Mouse (Mus musculus): ENCODE measurements around the gene Lair1.
"Not testable (repeated sequence)": the region's sequence is repeated elsewhere in the genome, so short reads cannot be mapped to it uniquely, and the experiment has no call there.

Lair1 gene

GRCm38 (mm10) chr7:4063013-4063412, at the start of gene Lair1:
Gene Lair1 (minus strand): TSS chr7:4063204.
- no peak for DNase-seq

GRCm38 (mm10) chr7:4111766-4112165, 48.8 kb upstream of the Lair1 start:
- DNase-seq: no peak

- peak; percentile 44 for DNase-seq
Observed at GRCm38 (mm10) chr7:4103411-4103810, 40.4 kb upstream of the Lair1 start.

DNA sequence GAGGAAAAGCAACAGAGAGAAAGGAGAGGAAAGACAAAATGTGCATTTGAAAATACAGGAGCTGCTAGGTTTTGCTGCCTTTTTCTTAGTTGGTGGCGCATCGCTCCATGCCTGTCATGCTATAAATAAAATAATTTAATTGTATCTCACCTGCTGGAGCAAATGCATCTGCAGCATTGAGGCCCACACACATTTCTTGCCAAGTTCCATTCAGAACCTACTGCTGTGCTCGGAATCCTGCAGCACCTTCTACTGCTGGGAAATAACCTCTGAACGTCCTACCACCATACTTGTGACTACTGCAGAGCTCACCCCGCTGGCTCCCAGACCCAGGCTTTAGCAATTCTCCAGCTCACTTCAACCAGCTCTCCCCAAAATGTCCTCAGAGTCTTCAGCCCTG, 38.1 kb upstream of the Lair1 start:
- DNase-seq: no peak

- DNase-seq: no peak
Observed at GRCm38 (mm10) chr7:4098832-4099231, 35.8 kb upstream of the Lair1 start.

- no peak for DNase-seq
Observed at GRCm38 (mm10) chr7:4098301-4098700, 35.3 kb upstream of the Lair1 start.

- peak; percentile 30 for DNase-seq
Observed at GRCm38 (mm10) chr7:4091170-4091569, 28.2 kb upstream of the Lair1 start.

GRCm38 (mm10) chr7:4088679-4089078, 25.7 kb upstream of the Lair1 start:
- no peak for DNase-seq

- DNase-seq: no peak
Observed at GRCm38 (mm10) chr7:4087896-4088480, 25.0 kb upstream of the Lair1 start.

DNA sequence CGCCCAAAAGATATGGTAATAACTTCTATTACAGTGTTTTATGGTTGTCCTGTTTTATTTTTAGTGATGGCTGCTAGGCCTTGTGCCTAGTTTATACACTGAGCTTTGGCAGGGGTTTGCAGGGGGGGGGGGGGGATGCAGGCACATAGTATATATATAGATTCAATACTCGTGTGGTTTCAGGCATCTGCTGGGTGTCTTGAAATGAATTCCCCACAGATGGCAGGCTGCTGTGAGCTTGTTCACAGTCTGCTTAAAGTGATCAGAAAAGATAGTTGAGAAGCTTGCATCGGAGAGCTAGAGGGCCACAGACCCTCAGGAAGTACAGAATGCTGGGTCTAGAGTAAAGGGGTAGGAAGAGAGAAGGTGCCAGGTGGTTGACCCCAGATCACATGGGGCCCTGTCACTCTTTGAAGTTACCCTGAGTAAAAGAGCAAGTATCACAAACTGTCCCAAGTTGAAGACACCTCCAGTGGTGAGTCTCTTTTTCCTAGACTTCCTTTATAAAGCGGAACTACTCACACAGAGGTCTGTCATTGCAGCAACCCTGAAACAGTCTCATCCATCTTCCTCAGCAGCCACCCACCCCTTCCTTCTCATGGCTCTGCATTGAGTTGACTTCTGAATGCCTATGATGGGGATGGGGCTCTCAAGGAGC, 24.4 kb upstream of the Lair1 start:
- DNase-seq: no peak

DNA sequence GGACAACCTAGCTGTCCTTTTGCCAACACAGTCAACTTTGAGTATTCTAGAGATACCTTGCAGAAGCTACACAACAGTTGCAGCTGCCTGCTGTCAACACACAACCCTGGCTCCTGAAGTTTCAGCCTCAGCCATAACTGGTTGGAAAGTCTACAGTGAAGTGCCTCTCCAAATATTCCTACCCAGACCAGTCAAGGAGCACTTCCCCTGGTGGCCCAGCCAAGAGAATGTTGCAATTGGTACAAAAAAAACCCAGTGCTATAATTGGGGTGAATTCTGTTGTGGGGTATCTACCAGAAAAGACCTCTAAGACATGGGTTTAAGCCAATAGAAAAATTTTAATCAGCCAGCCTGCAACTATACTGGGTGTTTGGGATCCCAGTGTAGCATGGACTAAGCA, 22.6 kb upstream of the Lair1 start:
- no peak for DNase-seq

- no peak for DNase-seq
Observed at GRCm38 (mm10) chr7:4084161-4084560, 21.2 kb upstream of the Lair1 start.

DNA sequence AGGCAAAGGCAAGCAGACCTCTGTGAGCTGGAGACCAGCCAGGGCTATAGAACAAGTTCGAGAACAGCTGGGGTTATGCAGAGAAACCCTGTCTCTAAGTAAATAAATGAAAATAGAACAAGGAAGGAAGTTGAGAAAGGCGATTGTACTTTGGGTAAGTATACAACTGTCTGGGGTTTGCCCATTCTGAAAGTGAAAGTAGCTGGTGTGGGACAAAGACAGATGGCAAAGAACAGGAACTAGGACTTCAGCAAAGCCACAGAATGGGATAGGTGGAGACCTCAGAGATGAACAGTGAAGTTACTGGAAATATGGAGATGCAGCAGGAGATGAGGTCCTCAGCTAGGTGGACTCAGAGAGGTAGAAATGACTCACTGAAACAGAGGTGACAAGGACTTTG, 19.8 kb upstream of the Lair1 start:
- no peak for DNase-seq

- no peak for DNase-seq
Observed at GRCm38 (mm10) chr7:4081706-4082105, 18.7 kb upstream of the Lair1 start.

GRCm38 (mm10) chr7:4080552-4080951, 17.5 kb upstream of the Lair1 start:
- DNase-seq: no peak

- DNase-seq: no peak
Observed at GRCm38 (mm10) chr7:4079511-4079910, 16.5 kb upstream of the Lair1 start.

DNA sequence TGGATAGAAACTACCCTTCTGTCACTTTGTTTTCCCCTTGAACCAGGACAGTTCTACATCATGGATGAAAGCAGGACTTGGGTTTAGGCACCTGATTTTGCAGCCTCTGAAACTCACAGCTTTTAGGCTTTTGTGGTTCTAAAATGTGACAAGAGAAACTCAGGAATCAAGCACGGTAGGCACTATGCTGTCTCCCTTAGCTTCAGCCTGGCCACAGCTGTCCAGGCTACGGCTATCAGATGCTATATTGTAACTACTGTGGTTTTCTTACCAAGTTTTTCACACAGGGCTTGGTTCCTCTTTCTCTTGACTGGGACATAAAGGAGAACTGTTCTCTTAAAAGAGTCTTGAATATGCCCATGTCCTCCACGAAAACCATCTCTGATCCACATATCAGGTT, 10.1 kb upstream of the Lair1 start:
- DNase-seq: no peak

DNA sequence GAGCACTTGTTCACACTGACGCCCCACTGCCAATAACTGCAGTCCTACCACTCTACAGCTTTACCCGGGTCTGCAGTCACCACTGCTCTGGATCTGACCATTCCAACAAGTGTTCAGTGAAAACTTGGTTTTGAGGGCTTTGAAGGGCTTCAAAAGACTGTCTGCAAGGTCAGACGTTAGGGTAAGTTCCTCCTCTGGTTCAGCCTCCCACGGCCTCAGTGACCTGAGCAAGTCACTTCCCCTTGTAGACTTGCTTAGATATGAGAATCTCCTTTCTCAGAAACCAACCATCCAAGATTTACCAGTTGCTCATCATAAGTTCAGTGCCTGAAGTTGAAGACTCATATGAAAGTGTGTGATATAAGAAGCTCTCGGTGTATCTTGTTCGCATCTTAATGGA, 8.1 kb upstream of the Lair1 start:
- DNase-seq: no peak

DNA sequence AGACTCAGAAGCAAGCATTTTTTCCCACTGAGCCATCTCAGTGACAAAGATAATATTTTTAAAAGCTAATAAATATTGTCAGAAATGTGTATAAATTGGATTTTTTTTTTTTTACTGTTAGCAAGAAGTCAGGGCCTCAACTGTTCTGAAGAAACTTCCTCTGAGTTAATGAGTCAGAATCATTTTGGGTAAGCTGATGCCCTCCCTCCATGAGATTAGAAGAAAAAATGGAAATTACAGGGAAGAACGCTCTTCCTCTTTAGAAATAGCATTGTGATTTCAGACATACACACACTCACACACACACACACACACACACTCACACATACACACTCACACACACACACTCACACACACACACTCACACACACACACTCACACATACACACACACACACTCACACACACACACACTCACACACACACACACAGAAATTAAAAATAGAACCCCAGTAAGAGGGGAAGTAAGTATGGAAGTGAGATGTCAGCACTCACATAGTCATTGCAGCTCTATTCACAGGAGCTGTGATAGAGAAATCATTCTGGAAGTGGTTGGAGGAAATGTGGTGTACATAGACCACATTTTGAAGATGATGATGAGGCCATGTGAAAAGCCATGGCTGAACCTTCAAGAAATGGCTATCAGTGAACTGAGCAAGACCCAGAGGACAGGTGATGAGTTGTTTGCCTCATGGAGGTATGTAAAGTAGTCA, 866 bp upstream of the Lair1 start:
- no peak for DNase-seq

- not testable (repeated sequence) for DNase-seq
Observed at GRCm38 (mm10) chr7:4060602-4061188, 2.3 kb downstream of the Lair1 start.

- peak; percentile 23 for DNase-seq
Observed at GRCm38 (mm10) chr7:4026794-4027421, 36.1 kb downstream of the Lair1 start.

DNA sequence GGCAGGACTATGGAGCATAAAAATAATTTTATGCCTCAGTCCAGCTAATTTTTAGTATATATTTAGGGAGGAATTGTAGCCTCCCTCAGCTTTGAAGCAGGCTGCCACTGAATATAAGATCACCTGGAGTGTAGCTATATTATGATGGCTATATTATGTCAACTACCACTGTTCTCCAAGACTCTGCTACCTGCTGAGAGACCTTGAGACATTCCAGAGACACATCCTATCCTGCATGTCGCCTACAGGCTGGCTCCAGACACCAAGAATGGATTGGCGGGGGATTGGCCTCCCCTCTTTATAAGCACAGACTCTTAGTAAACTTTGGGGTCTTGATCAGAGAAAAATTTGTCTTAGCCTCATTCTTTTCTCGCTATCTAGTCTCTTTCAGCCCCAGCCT, 58.4 kb downstream of the Lair1 start:
- not testable (repeated sequence) for DNase-seq

- not testable (repeated sequence) for DNase-seq
Observed at GRCm38 (mm10) chr7:4003996-4004395, 59.0 kb downstream of the Lair1 start.

Measured in embryo, embryonic 11 days (tissue).